ENCODE assay signal across 20 mouse cellular contexts in the genomic region with DNA sequence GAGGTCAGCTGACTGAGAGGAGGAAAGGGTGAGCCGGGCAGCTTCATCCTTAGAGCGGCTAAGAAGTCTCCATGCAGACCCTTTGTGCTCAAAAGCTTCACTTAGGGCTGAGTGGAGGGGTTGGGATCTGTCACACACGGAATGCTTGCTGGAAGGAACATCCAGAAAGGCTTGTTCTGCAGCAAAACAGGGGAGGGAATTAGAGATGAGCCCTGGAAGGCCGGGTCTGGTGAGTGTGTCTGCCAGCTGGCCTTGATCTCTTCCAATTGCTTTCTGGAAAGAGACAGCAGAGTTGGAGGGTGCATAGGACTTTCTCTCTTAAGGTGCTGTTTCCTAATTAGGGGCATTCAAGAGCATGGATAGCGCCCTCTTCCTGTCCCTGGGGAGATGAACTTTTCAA. TPM values are rescaled to one million over a fixed set of nuclear protein-coding genes. Genes with fewer than 3 reads are reported as not detected.
A peak's percentile ranks its signal among the peaks of the same experiment; 100 is the strongest.
DNase-seq lines count a peak whose midpoint lies in the region; ATAC-seq and TF ChIP-seq lines count a peak whose summit lies in the region.
"Had no signal": no experiment of that assay in that cellular context is flagged by ENCODE, and none has a peak within 500 bp of the region (broad histone marks: within the 10 kb centered on the region; RNA-seq: fewer than 3 reads in every experiment).

No protein-coding gene starts in this region.

- no peaks in the 10 kb centered on the region for H3K9me3 ChIP-seq in embryonic facial prominence, embryonic 14.5 days (ENCODE audit: control insufficient read depth, low read length)
- H3K9me3 ChIP-seq in embryonic facial prominence, embryonic 10.5 days = no peaks in the 10 kb centered on the region
- no peaks in the 10 kb centered on the region for H3K9me3 ChIP-seq in lung, postnatal 0 days (ENCODE audit: low read length)
- H3K9me3 ChIP-seq: embryonic facial prominence, embryonic 12.5 days; kidney, embryonic 15.5 days; limb, embryonic 13.5 days; neural tube, embryonic 15.5 days had no signal

- 47% methylated on average over 5 of the region's 5 CpGs for WGBS in embryonic facial prominence, embryonic 14.5 days
- WGBS in embryonic facial prominence, embryonic 10.5 days = 66% methylated on average over 5 of the region's 5 CpGs
- WGBS in lung, postnatal 0 days = 42% methylated on average over 5 of the region's 5 CpGs

- no peak overlapping the region for H3K27ac ChIP-seq in embryonic facial prominence, embryonic 14.5 days (replicated peaks; ENCODE audit: low read depth, low read length)
- H3K27ac ChIP-seq in embryonic facial prominence, embryonic 10.5 days (replicated peaks) = no peak overlapping the region
- no peak overlapping the region for H3K27ac ChIP-seq in lung, postnatal 0 days (ENCODE audit: low read length)
- peak overlapping the region; percentile 54 for H3K27ac ChIP-seq in gastrocnemius, adult 2 months
- H3K27ac ChIP-seq: embryonic facial prominence, embryonic 12.5 days; kidney, embryonic 15.5 days; limb, embryonic 13.5 days; neural tube, embryonic 15.5 days; stomach, postnatal 0 days had no signal

- no peaks in the 10 kb centered on the region for H3K4me1 ChIP-seq in embryonic facial prominence, embryonic 14.5 days (ENCODE audit: control insufficient read depth, insufficient read depth, low read length)
- no peaks in the 10 kb centered on the region for H3K4me1 ChIP-seq in embryonic facial prominence, embryonic 10.5 days
- H3K4me1 ChIP-seq in lung, postnatal 0 days (ENCODE audit: insufficient read depth, low read depth, low read length) = no peaks in the 10 kb centered on the region
- H3K4me1 ChIP-seq: embryonic facial prominence, embryonic 12.5 days; kidney, embryonic 15.5 days; neural tube, embryonic 15.5 days had no signal

- no peak overlapping the region for H3K4me3 ChIP-seq in embryonic facial prominence, embryonic 14.5 days (ENCODE audit: low read depth, low read length)
- H3K4me3 ChIP-seq in embryonic facial prominence, embryonic 10.5 days = no peak overlapping the region
- H3K4me3 ChIP-seq in lung, postnatal 0 days (ENCODE audit: low read depth, low read length) = no peak overlapping the region
- H3K4me3 ChIP-seq in gastrocnemius, adult 2 months = no peak overlapping the region
- H3K4me3 ChIP-seq: embryonic facial prominence, embryonic 12.5 days; kidney, embryonic 15.5 days; limb, embryonic 13.5 days; neural tube, embryonic 15.5 days had no signal

- H3K36me3 ChIP-seq in embryonic facial prominence, embryonic 14.5 days (ENCODE audit: control insufficient read depth, insufficient read depth, low read length) = no peaks in the 10 kb centered on the region
- H3K36me3 ChIP-seq in embryonic facial prominence, embryonic 10.5 days (replicated peaks) = no peaks in the 10 kb centered on the region
- H3K36me3 ChIP-seq in lung, postnatal 0 days (ENCODE audit: insufficient read depth, low read length) = no peaks in the 10 kb centered on the region
- H3K36me3 ChIP-seq: embryonic facial prominence, embryonic 12.5 days; kidney, embryonic 15.5 days; limb, embryonic 13.5 days; neural tube, embryonic 15.5 days had no signal

- H3K4me2 ChIP-seq in embryonic facial prominence, embryonic 14.5 days (ENCODE audit: low read depth, low read length) = no peak overlapping the region
- H3K4me2 ChIP-seq in lung, postnatal 0 days (replicated peaks; ENCODE audit: low read depth, low read length) = no peak overlapping the region
- H3K4me2 ChIP-seq: embryonic facial prominence, embryonic 12.5 days; kidney, embryonic 15.5 days; limb, embryonic 13.5 days; lung, embryonic 14.5 days; neural tube, embryonic 15.5 days had no signal

- no peak overlapping the region for H3K9ac ChIP-seq in embryonic facial prominence, embryonic 14.5 days (ENCODE audit: low read depth, low read length)
- H3K9ac ChIP-seq in lung, postnatal 0 days (replicated peaks; ENCODE audit: low read depth) = no peak overlapping the region
- H3K9ac ChIP-seq: embryonic facial prominence, embryonic 12.5 days; kidney, embryonic 15.5 days; limb, embryonic 13.5 days; lung, embryonic 14.5 days; neural tube, embryonic 15.5 days had no signal

- H3K27me3 ChIP-seq in embryonic facial prominence, embryonic 14.5 days (replicated peaks; ENCODE audit: control insufficient read depth, insufficient read depth, low read length) = no peaks in the 10 kb centered on the region
- H3K27me3 ChIP-seq in embryonic facial prominence, embryonic 10.5 days (replicated peaks; ENCODE audit: low read depth, poor library complexity, severe bottlenecking) = no peaks in the 10 kb centered on the region
- H3K27me3 ChIP-seq in lung, postnatal 0 days (replicated peaks; ENCODE audit: insufficient read depth, low read length) = no peaks in the 10 kb centered on the region
- H3K27me3 ChIP-seq: embryonic facial prominence, embryonic 12.5 days; kidney, embryonic 15.5 days; limb, embryonic 13.5 days; neural tube, embryonic 15.5 days had no signal

- intact Hi-C loops in gastrocnemius, adult 2 months (cut with DNase I) = no loop called here

- DNase-seq in embryonic facial prominence, embryonic 14.5 days (ENCODE audit: low spot score) = peak; percentile 11
- no peak for DNase-seq in embryonic facial prominence, embryonic 10.5 days (ENCODE audit: low spot score)
- DNase-seq in lung, postnatal 0 days (ENCODE audit: low spot score) = no peak
- no peak for DNase-seq in lung, postnatal 4 days
- DNase-seq in adipocyte (ENCODE audit: low spot score) (peak; percentile 8), liver (no peak)
- peak; percentile 59 for DNase-seq in gastrocnemius, adult 2 months
- no peak for DNase-seq in thymus, postnatal 25 days
- DNase-seq: B cell, adult 2 months; cerebellum, postnatal 36 days; lung, embryonic 14.5 days; right cerebral cortex, adult 18-20 months had no signal

- no peak for ATAC-seq in embryonic facial prominence, embryonic 14.5 days (ENCODE audit: low read depth)
- no peak for ATAC-seq in lung, postnatal 0 days
- ATAC-seq: inflammation-experienced regulatory T-cells, adult 6 months had no signal

- peak; percentile 32; the same call in 1 of the 2 replicates for TF ChIP-seq CTCF in lung, postnatal 0 days (IDR thresholded peaks at IDR 0.05)
- TF ChIP-seq CTCF in gastrocnemius, adult 2 months (IDR thresholded peaks at IDR 0.05) = no peak

- no peak for TF ChIP-seq EP300 in lung, postnatal 0 days (IDR thresholded peaks at IDR 0.05)

RNA-seq across cellular contexts. Expression of a gene that starts 23.6 kb away (rescaled TPM):
- 1.8 and 2.6 TPM in 2 replicates for polyA plus RNA-seq in embryonic facial prominence, embryonic 14.5 days (2014; fragmentation: Nextera tagmentation; extraction: Ambion mirVana)
- 0.09 TPM in 1 of 2 replicates, not detected in the other for polyA plus RNA-seq in embryonic facial prominence, embryonic 10.5 days (2016; fragmentation: Nextera tagmentation; extraction: Ambion mirVana)
- polyA plus RNA-seq in lung, postnatal 0 days (2015; fragmentation: Nextera tagmentation; extraction: Ambion mirVana) = 9.4 and 9.9 TPM in 2 replicates
- total RNA-seq in gastrocnemius, adult 2 months (2021) = 1 to 10 TPM in 1 of 2 experiments, under 1 TPM in 1; 0.45 to 1.1 TPM
- total RNA-seq: hematopoietic stem cell, adult 5-6 weeks had no signal
- polyA plus RNA-seq: inflammation-experienced regulatory T-cells, adult 6 months had no signal

RNA-seq across cellular contexts. Expression of a gene that starts 59.6 kb away (rescaled TPM):
- 0.70 and 0.89 TPM in 2 replicates for polyA plus RNA-seq in embryonic facial prominence, embryonic 14.5 days (2014; fragmentation: Nextera tagmentation; extraction: Ambion mirVana)
- polyA plus RNA-seq in embryonic facial prominence, embryonic 10.5 days (2016; fragmentation: Nextera tagmentation; extraction: Ambion mirVana) = 0.09 and 0.11 TPM in 2 replicates
- polyA plus RNA-seq in lung, postnatal 0 days (2015; fragmentation: Nextera tagmentation; extraction: Ambion mirVana) = 1.8 and 2.4 TPM in 2 replicates
- 10 to 100 TPM in 1 of 2 experiments, 1 to 10 TPM in 1; 8.2 to 10.8 TPM for total RNA-seq in gastrocnemius, adult 2 months (2021)
- total RNA-seq: granulocyte monocyte progenitor cell, adult 5-6 weeks; hematopoietic stem cell, adult 5-6 weeks had no signal
- polyA plus RNA-seq: inflammation-experienced regulatory T-cells, adult 6 months had no signal

Comparison
In these comparisons a context has a peak if more than half of its experiments do, and no peak if none do; other contexts are left out.
1. DNase-seq: peak in embryonic facial prominence, embryonic 14.5 days (single experiment), adipocyte (single experiment) and gastrocnemius, adult 2 months (single experiment); none in embryonic facial prominence, embryonic 10.5 days (single experiment), lung, postnatal 0 days (single experiment), lung, postnatal 4 days (0 of 2), thymus, postnatal 25 days (single experiment) and liver (single experiment).